Mouse (Mus musculus) heart, postnatal 0 days (tissue): ENCODE results near the gene Spdef. TPM values are rescaled to one million over a fixed set of nuclear protein-coding genes. Genes with fewer than 3 reads are reported as not detected.

ENCODE experiments used
- ATAC-seq: fragments of 200-750 bp; cut with Nextera tagmentation; 2 replicates; pipeline ENCODE4 v1.8.0; 2017; ENCODE audit warnings: low read depth, moderate number of reproducible peaks, moderate library complexity; ENCODE audit not compliant: insufficient read depth
- DNase-seq: peaks from one replicate; pipeline ENCODE4 v3.0.0-alpha.2; 2016; ENCODE audit warnings: low spot score
- H3K27ac ChIP-seq: fragments of 300-500 bp; sonication (generic); 2 replicates; pipeline ENCODE4 v1.5.1; 2014; ENCODE audit warnings: low read depth, mild to moderate bottlenecking
- H3K27me3 ChIP-seq: fragments of 300-500 bp; sonication (generic); 2 replicates; pipeline ENCODE4 v1.6.1; 2014; ENCODE audit warnings: low read length, mixed read lengths; ENCODE audit not compliant: control insufficient read depth, insufficient read depth
- H3K36me3 ChIP-seq: fragments of 300-500 bp; sonication (generic); replicated peaks from 2 replicates; pipeline ENCODE4 v1.6.1; 2014; ENCODE audit warnings: low read length, mixed read lengths; ENCODE audit not compliant: control insufficient read depth, insufficient read depth
- H3K4me1 ChIP-seq: fragments of 300-500 bp; sonication (generic); 2 replicates; pipeline ENCODE4 v1.6.1; 2014; ENCODE audit warnings: antibody characterized with exemption; ENCODE audit not compliant: control insufficient read depth, insufficient read depth
- H3K4me2 ChIP-seq: fragments of 300-500 bp; sonication (generic); 2 replicates; pipeline ENCODE4 v1.6.1; 2014; ENCODE audit warnings: low read depth, mild to moderate bottlenecking, low read length, moderate library complexity
- H3K4me3 ChIP-seq: fragments of 300-500 bp; sonication (generic); 2 replicates; pipeline ENCODE4 v1.5.1; 2014; ENCODE audit warnings: low read depth, low read length
- H3K9ac ChIP-seq: fragments of 300-500 bp; sonication (generic); replicated peaks from 2 replicates; pipeline ENCODE4 v1.6.1; 2014; ENCODE audit warnings: low read depth, low read length, mixed read lengths
- H3K9me3 ChIP-seq: fragments of 300-500 bp; sonication (generic); replicated peaks from 2 replicates; pipeline ENCODE4 v1.6.1; 2016; ENCODE audit warnings: low read length; ENCODE audit not compliant: control insufficient read depth
- CTCF ChIP-seq: IDR thresholded peaks from 2 replicates; pipeline ENCODE4 v1.5.1; 2016; ENCODE audit warnings: antibody characterized with exemption, control low read depth, low read depth
- EP300 ChIP-seq: IDR thresholded peaks from 2 replicates; pipeline ENCODE4 v1.6.1; 2016; ENCODE audit warnings: antibody characterized with exemption, low read depth
- WGBS: fragments of 180-500 bp; shearing (Covaris S2); extraction: QIAGEN DNeasy Blood & Tissue Kit; methylation state at CpG from one replicate; pipeline ENCODE4 v1.1.7; 2014; 5-methylcytosine and 5-hydroxymethylcytosine counted together
- polyA plus RNA-seq: library from polyadenylated mRNA; unstranded; fragments of >200 nt; fragmentation: Nextera tagmentation; extraction: Ambion mirVana; gene quantifications from 2 replicates; pipeline ENCODE4 v1.2.1, GENCODE M21; 2015
- total RNA-seq: library from RNA; depleted of rRNA; stranded (reverse); fragments of >200 nt; gene quantifications from 2 replicates; pipeline ENCODE4 v1.2.3, GENCODE M21; 2014; ENCODE audit warnings: low replicate concordance

The Spdef gene
- total and polyA plus RNA-seq, 2 experiments from 2014 or later: 0.22 to 5.1 TPM

DNA sequence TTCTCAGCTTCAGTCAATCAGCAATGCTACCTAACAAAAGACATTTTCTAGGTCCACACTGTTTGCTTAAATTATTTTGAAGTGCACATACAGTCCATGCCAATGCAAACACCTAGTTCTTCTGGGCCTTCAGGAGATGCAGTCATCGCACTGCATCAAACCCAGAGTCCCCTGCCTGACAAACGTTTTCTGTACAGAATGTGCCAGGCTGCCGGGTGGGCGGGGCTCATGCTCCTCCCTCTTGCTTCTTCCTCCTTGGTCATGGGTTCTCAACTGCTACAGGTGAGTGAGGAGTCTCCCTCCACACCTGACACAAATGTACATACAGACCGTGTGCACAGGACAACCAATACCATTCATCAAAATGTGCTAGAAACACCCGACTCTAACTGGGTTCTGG, 31.4 kb upstream of the Spdef start:
- ATAC-seq: no peak
- WGBS: 82% methylated on average over 6 of the region's 6 CpGs
- no peak overlapping the region for H3K4me2 ChIP-seq

DNA sequence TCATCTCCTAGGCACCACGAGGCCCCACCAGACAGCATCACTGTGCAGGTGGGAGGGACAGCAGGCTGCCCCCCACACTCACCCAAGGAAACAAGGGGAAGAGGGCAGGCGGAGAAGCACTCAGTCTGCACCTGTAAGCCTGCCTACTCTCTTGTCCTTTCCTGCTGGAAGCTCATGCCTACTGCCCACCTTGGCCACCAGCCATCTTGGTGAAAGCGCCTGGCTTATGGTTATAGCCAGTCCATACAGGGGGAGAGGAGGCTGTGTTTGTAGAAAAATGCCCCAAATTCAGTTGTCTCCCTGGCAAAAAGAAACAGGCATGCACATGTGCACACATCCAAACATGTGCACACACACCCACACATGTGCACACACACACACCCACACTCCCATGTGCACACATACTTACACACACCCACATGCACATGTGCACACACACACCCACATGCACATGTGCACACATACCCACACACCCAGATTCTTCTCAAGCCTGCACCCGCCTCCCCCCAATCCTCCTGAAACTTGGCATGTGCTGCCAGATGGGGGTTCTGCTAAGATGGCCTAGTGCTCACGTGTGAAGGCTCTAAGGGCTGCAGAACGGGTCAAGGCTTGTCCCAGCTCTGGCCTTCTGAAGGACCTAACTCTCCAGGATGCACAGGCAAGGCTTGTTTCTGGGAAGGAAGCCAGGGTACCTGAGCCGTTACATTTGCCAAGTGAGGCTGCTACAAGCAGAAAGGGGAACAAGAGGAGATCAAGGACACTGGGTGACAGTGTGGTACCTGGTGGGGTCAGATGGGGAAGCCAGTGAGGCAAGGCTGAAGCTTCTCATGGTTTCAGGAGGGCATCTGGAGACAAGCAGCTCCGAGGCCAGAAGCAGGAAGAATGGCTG, 22.8 kb upstream of the Spdef start:
- ATAC-seq: no peak
- WGBS: 77% methylated on average over 8 of the region's 8 CpGs
- no peaks in the 10 kb centered on the region for H3K9me3 ChIP-seq

More for the DNA sequence above, 31.4 kb upstream of the Spdef start:
- Histone ChIP-seq H3K4me1 (no peaks in the 10 kb centered on the region), H3K27ac (no peak overlapping the region), H3K27me3 (no peaks in the 10 kb centered on the region), H3K36me3 (peaks cover 10% of the 10 kb centered on the region), H3K9ac (no peak overlapping the region), H3K9me3 (0 out of 2 replicates have a peak, but pooled peaks cover 4% of the 10 kb centered on the region), H3K4me3 (no peak overlapping the region)
- DNase-seq: no peak
- TF ChIP-seq EP300 (no peak), CTCF (no peak)

DNA sequence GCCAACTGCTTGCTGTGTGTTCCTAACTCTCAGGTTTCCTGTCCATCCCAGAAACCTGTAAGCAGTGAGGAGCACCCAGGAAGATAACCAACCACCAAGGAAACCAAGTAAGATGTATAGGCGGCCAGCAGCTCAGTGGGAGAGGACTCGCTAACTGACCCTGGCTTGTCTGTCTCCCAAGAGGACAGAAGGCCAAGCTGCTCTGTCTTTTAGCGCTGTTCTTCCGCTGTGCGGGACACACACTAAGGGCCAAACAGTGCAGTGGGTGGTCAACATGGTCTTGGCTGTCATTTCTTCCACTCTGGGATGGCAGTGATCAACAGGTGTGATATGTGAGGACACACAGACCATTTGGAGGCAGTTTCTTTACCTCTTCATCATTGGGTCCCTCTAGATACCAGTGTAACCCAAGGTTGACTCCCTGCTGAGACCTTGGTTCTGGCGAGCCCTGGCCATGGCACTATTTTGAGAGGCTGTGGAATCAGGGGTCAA, 21.7 kb upstream of the Spdef start:
- ATAC-seq: no peak
- no peaks in the 10 kb centered on the region for H3K9me3 ChIP-seq

More for the DNA sequence above, 22.8 kb upstream of the Spdef start:
- Histone ChIP-seq H3K36me3 (peaks cover 28% of the 10 kb centered on the region), H3K9ac (no peak overlapping the region), H3K27ac (no peak overlapping the region), H3K4me1 (no peaks in the 10 kb centered on the region), H3K27me3 (no peaks in the 10 kb centered on the region), H3K4me2 (no peak overlapping the region), H3K4me3 (no peak overlapping the region)
- TF ChIP-seq CTCF: no peak
- no peak for TF ChIP-seq EP300
- no peak for DNase-seq

DNA sequence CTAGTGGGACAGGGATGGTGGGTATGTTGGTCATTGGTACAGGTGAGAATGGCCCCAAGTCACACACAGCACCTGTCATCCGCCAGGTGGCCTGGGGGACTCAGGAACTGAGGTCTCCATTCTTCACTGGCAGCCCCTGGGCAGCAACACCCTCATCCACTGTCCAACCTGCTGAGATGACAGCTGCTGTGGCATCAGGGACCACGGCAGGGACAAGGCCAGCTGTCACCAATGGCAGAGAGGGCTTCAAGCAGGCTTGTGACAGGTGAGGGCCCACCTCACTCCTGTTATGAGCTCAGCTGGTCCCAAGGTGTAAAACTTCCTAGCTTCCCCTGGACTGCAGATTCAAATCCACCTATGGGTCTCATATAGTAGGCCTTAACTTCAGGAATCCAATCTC, 19.4 kb upstream of the Spdef start:
- 80% methylated on average over 2 of the region's 2 CpGs for WGBS
- H3K27ac ChIP-seq: no peak overlapping the region
- no peak overlapping the region for H3K4me2 ChIP-seq
- no peak overlapping the region for H3K4me3 ChIP-seq
- ATAC-seq (no peak), DNase-seq (no peak)
- H3K4me1 ChIP-seq: no peaks in the 10 kb centered on the region
- no peak overlapping the region for H3K9ac ChIP-seq
- H3K27me3 ChIP-seq: no peaks in the 10 kb centered on the region
- peaks cover 22% of the 10 kb centered on the region for H3K36me3 ChIP-seq
- H3K9me3 ChIP-seq: no peaks in the 10 kb centered on the region
- TF ChIP-seq CTCF (no peak), EP300 (no peak)

More for the DNA sequence above, 21.7 kb upstream of the Spdef start:
- Histone ChIP-seq H3K4me2 (no peak overlapping the region), H3K27me3 (no peaks in the 10 kb centered on the region), H3K4me1 (no peaks in the 10 kb centered on the region), H3K36me3 (peaks cover 28% of the 10 kb centered on the region), H3K9ac (no peak overlapping the region), H3K4me3 (no peak overlapping the region), H3K27ac (no peak overlapping the region)
- TF ChIP-seq EP300: no peak
- TF ChIP-seq CTCF: no peak
- no peak for DNase-seq
- 84% methylated on average over 6 of the region's 6 CpGs for WGBS

DNA sequence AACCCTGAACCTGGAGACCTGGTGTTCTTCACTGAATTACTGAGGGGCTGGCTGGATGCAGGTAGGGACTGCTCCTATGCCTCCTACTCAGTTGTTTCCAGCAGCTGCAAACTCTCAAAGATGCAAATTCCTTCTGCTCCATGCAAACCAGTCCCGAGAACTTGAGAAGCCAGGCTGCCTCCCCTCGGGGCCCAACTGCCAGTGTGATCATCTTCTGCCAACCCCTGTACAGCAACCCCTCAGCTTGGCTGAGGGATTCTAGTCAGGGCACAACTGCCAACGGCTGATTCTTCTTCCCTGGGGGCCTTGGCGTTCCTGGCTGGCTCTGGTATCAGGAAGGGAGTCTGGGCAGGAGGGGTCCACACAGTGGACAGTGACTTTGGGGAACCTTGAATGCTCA, 17.7 kb upstream of the Spdef start:
- no peak overlapping the region for H3K27ac ChIP-seq
- H3K9me3 ChIP-seq: no peaks in the 10 kb centered on the region
- H3K4me1 ChIP-seq: no peaks in the 10 kb centered on the region
- TF ChIP-seq EP300 (no peak), CTCF (no peak)
- H3K36me3 ChIP-seq: 0 out of 2 replicates have a peak, but pooled peaks cover 6% of the 10 kb centered on the region
- H3K4me2 ChIP-seq: no peak overlapping the region
- no peaks in the 10 kb centered on the region for H3K27me3 ChIP-seq
- WGBS: 49% methylated on average over 4 of the region's 4 CpGs
- ATAC-seq (no peak), DNase-seq (no peak)
- no peak overlapping the region for H3K9ac ChIP-seq
- H3K4me3 ChIP-seq: no peak overlapping the region

DNA sequence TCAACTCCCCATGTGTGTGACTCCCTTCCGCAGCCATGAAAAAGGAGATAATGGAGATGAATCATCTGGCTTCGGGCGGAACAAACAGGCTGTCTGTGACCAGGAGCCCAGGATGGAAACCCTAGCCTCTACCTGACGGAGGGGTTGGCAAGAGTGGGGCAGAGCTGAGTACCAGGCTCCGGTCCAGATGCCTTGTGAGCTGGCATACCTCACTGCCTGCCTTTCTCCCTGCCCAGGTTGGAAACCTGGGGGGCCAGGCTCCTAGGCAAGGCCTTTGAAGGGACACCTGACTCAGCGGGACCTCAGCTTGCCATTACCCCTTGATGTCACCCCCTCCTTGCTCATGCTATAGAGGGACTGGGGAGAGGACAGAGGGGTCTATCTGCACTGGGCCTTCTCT, 12.2 kb upstream of the Spdef start:
- H3K36me3 ChIP-seq: no peaks in the 10 kb centered on the region
- H3K9ac ChIP-seq: no peak overlapping the region
- no peak overlapping the region for H3K4me3 ChIP-seq
- no peak overlapping the region for H3K27ac ChIP-seq
- DNase-seq (no peak), ATAC-seq (no peak)
- WGBS: 72% methylated on average over 6 of the region's 6 CpGs
- no peak overlapping the region for H3K4me2 ChIP-seq
- no peaks in the 10 kb centered on the region for H3K9me3 ChIP-seq
- no peak for TF ChIP-seq EP300
- no peak for TF ChIP-seq CTCF
- H3K4me1 ChIP-seq: no peaks in the 10 kb centered on the region
- H3K27me3 ChIP-seq: no peaks in the 10 kb centered on the region
